Mouse (Mus musculus): ENCODE measurements around the gene Egfem1. TPM values are rescaled to one million over a fixed set of nuclear protein-coding genes. Genes with fewer than 3 reads are reported as not detected.

Gene Egfem1
- polyA plus RNA-seq, 1 experiment = not detected

GRCm38 (mm10) chr3:29071315-29071714, 10.5 kb upstream of the Egfem1 start:
- no peak for TF ChIP-seq REST (IDR thresholded peaks at IDR 0.05; ENCODE audit: insufficient read depth, insufficient read length)
- no peak for TF ChIP-seq MYOD1 (IDR thresholded peaks at IDR 0.05; ENCODE audit: control insufficient read depth in 1 of 3, insufficient read length in 2 of 3, low read depth in 2 of 3)
- TF ChIP-seq POLR2A (IDR thresholded peaks at IDR 0.05; ENCODE audit: insufficient read length, low read depth) = no peak
- no peak for TF ChIP-seq POLR2AphosphoS2 (IDR thresholded peaks at IDR 0.05; ENCODE audit: insufficient read length, low read depth)
- no peak for TF ChIP-seq TCF12 (IDR thresholded peaks at IDR 0.05; ENCODE audit: insufficient read depth, poor library complexity, severe bottlenecking)
- no peak for TF ChIP-seq USF1 (IDR thresholded peaks at IDR 0.05; ENCODE audit: low read depth)
- no peak for TF ChIP-seq TCF3 (IDR thresholded peaks at IDR 0.05; ENCODE audit: insufficient read length, low read depth)
- no peak for TF ChIP-seq CEBPB (IDR thresholded peaks at IDR 0.05; ENCODE audit: insufficient read depth, poor library complexity, severe bottlenecking)
- TF ChIP-seq SRF (IDR thresholded peaks at IDR 0.05; ENCODE audit: control insufficient read depth, insufficient read length, low read depth) = no peak
- no peak for TF ChIP-seq MAX (IDR thresholded peaks at IDR 0.05; ENCODE audit: low read depth)
- Histone ChIP-seq H3K4me3 (no peak overlapping the region), H3K27me3 (ENCODE audit: control insufficient read depth, insufficient read depth, insufficient read length) (no peaks in the 10 kb centered on the region), H3K4me2 (ENCODE audit: low read depth) (no peak overlapping the region), H3K79me2 (ENCODE audit: control insufficient read depth, insufficient read depth) (no peaks in the 10 kb centered on the region), H3ac (ENCODE audit: control insufficient read depth, insufficient read length) (no peak overlapping the region), H3K36me3 (ENCODE audit: control insufficient read depth, insufficient read depth) (no peaks in the 10 kb centered on the region)

GRCm38 (mm10) chr3:29081517-29081916, 306 bp upstream of the Egfem1 start:
- H3K4me2 ChIP-seq (ENCODE audit: low read depth) = no peak overlapping the region
- no peaks in the 10 kb centered on the region for H3K27me3 ChIP-seq (ENCODE audit: control insufficient read depth, insufficient read depth, insufficient read length)
- no peaks in the 10 kb centered on the region for H3K79me2 ChIP-seq (ENCODE audit: control insufficient read depth, insufficient read depth)
- H3K36me3 ChIP-seq (ENCODE audit: control insufficient read depth, insufficient read depth) = no peaks in the 10 kb centered on the region
- TF ChIP-seq CEBPB (IDR thresholded peaks at IDR 0.05; ENCODE audit: insufficient read depth, poor library complexity, severe bottlenecking) (no peak), POLR2AphosphoS2 (IDR thresholded peaks at IDR 0.05; ENCODE audit: insufficient read length, low read depth) (no peak), USF1 (IDR thresholded peaks at IDR 0.05; ENCODE audit: low read depth) (no peak), SRF (IDR thresholded peaks at IDR 0.05; ENCODE audit: control insufficient read depth, insufficient read length, low read depth) (no peak), E2F4 (IDR thresholded peaks at IDR 0.05; ENCODE audit: insufficient read depth) (no peak)
- no peak overlapping the region for H3K4me3 ChIP-seq
- no peak overlapping the region for H3ac ChIP-seq (ENCODE audit: control insufficient read depth, insufficient read length)

GRCm38 (mm10) chr3:29082296-29082995, 623 bp downstream of the Egfem1 start:
- Histone ChIP-seq H3K4me3 (no peak overlapping the region), H3K79me2 (ENCODE audit: control insufficient read depth, insufficient read depth) (no peaks in the 10 kb centered on the region), H3K27me3 (ENCODE audit: control insufficient read depth, insufficient read depth, insufficient read length) (no peaks in the 10 kb centered on the region), H3K36me3 (ENCODE audit: control insufficient read depth, insufficient read depth) (no peaks in the 10 kb centered on the region), H3K4me2 (ENCODE audit: low read depth) (no peak overlapping the region), H3ac (ENCODE audit: control insufficient read depth, insufficient read length) (no peak overlapping the region)
- TF ChIP-seq MYOG (IDR thresholded peaks at IDR 0.05; ENCODE audit: control insufficient read depth in 1 of 3, insufficient read depth in 1 of 3, insufficient read length in 2 of 3, low read depth in 2 of 3) = no peak
- TF ChIP-seq MYOD1 (IDR thresholded peaks at IDR 0.05; ENCODE audit: control insufficient read depth in 1 of 3, insufficient read length in 2 of 3, low read depth in 2 of 3) = no peak
- no peak for TF ChIP-seq E2F4 (IDR thresholded peaks at IDR 0.05; ENCODE audit: insufficient read depth)
- TF ChIP-seq CEBPB (IDR thresholded peaks at IDR 0.05; ENCODE audit: insufficient read depth, poor library complexity, severe bottlenecking) = no peak
- TF ChIP-seq SRF (IDR thresholded peaks at IDR 0.05; ENCODE audit: control insufficient read depth, insufficient read length, low read depth) = no peak
- no peak for TF ChIP-seq POLR2A (IDR thresholded peaks at IDR 0.05; ENCODE audit: insufficient read length, low read depth)
- TF ChIP-seq POLR2AphosphoS2 (IDR thresholded peaks at IDR 0.05; ENCODE audit: insufficient read length, low read depth) = no peak
- no peak for TF ChIP-seq TCF12 (IDR thresholded peaks at IDR 0.05; ENCODE audit: insufficient read depth, poor library complexity, severe bottlenecking)
- no peak for TF ChIP-seq USF1 (IDR thresholded peaks at IDR 0.05; ENCODE audit: low read depth)
- no peak for TF ChIP-seq MAX (IDR thresholded peaks at IDR 0.05; ENCODE audit: low read depth)
- no peak for TF ChIP-seq TCF3 (IDR thresholded peaks at IDR 0.05; ENCODE audit: insufficient read length, low read depth)
- TF ChIP-seq REST (IDR thresholded peaks at IDR 0.05; ENCODE audit: insufficient read depth, insufficient read length) = no peak

- no peak for TF ChIP-seq MYOG (IDR thresholded peaks at IDR 0.05; ENCODE audit: control insufficient read depth in 1 of 3, insufficient read depth in 1 of 3, insufficient read length in 2 of 3, low read depth in 2 of 3)
- no peak for TF ChIP-seq REST (IDR thresholded peaks at IDR 0.05; ENCODE audit: insufficient read depth, insufficient read length)
- no peak for TF ChIP-seq MAX (IDR thresholded peaks at IDR 0.05; ENCODE audit: low read depth)
- no peak for TF ChIP-seq TCF12 (IDR thresholded peaks at IDR 0.05; ENCODE audit: insufficient read depth, poor library complexity, severe bottlenecking)
- TF ChIP-seq USF1 (IDR thresholded peaks at IDR 0.05; ENCODE audit: low read depth) = no peak
- TF ChIP-seq MYOD1 (IDR thresholded peaks at IDR 0.05; ENCODE audit: control insufficient read depth in 1 of 3, insufficient read length in 2 of 3, low read depth in 2 of 3) = no peak
- no peak for TF ChIP-seq CEBPB (IDR thresholded peaks at IDR 0.05; ENCODE audit: insufficient read depth, poor library complexity, severe bottlenecking)
- TF ChIP-seq TCF3 (IDR thresholded peaks at IDR 0.05; ENCODE audit: insufficient read length, low read depth) = no peak
- TF ChIP-seq SRF (IDR thresholded peaks at IDR 0.05; ENCODE audit: control insufficient read depth, insufficient read length, low read depth) = no peak
- no peak for TF ChIP-seq E2F4 (IDR thresholded peaks at IDR 0.05; ENCODE audit: insufficient read depth)
- TF ChIP-seq POLR2A (IDR thresholded peaks at IDR 0.05; ENCODE audit: insufficient read length, low read depth) = no peak
- TF ChIP-seq POLR2AphosphoS2 (IDR thresholded peaks at IDR 0.05; ENCODE audit: insufficient read length, low read depth) = no peak
- Histone ChIP-seq H3K27me3 (ENCODE audit: control insufficient read depth, insufficient read depth, insufficient read length) (no peaks in the 10 kb centered on the region), H3K79me2 (ENCODE audit: control insufficient read depth, insufficient read depth) (no peaks in the 10 kb centered on the region), H3K4me2 (ENCODE audit: low read depth) (no peak overlapping the region), H3K36me3 (ENCODE audit: control insufficient read depth, insufficient read depth) (no peaks in the 10 kb centered on the region), H3K4me3 (no peak overlapping the region), H3ac (ENCODE audit: control insufficient read depth, insufficient read length) (no peak overlapping the region)
Measured at GRCm38 (mm10) chr3:29082996-29083350, 1.1 kb downstream of the Egfem1 start.
